Mouse (Mus musculus): ENCODE data around the gene Zbtb16. TPM values are rescaled to one million over a fixed set of nuclear protein-coding genes. Genes with fewer than 3 reads are reported as not detected.

Gene Zbtb16
- polyA plus RNA-seq, 2 experiments from 2014 or later, result not detected

DNA sequence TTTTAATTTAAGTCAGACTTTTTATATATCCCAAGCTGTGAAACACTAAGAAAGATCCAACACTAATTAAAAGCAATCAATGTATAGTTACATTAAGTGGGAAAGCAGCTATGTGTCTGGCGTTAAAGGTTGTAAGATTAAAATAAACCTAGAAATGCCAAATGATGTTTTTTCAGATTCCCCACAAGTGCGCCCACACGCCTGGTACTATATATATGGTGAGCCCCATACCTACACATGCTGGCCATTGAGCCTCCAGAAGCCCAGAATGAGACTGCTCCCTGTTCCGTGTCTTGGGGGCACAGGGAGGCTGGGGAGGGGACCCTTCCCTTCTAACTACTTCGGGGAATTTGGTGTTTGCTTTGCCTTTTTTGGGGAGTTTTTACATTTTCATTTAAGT, 34.7 kb downstream of the Zbtb16 start:
- no peak for ATAC-seq

DNA sequence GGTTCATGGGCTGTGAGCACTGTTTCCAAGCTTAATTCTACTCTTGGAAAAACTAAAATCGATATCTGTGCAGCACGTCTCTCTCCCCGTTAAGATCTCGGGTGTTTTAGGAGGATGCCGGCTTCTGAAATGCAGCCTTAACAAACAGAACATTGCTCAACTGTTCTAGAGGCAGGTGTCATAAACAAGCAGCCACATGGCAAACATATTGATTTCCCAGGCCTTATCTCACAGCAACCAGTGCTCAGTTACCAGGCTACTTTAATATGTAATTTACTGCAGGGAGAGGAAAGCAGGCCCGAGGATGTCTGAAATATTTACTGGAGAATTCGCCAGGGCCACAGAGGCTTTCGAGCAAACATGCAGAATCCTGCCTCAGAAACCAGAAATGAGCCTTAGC, 35.4 kb downstream of the Zbtb16 start:
- no peak for ATAC-seq

DNA sequence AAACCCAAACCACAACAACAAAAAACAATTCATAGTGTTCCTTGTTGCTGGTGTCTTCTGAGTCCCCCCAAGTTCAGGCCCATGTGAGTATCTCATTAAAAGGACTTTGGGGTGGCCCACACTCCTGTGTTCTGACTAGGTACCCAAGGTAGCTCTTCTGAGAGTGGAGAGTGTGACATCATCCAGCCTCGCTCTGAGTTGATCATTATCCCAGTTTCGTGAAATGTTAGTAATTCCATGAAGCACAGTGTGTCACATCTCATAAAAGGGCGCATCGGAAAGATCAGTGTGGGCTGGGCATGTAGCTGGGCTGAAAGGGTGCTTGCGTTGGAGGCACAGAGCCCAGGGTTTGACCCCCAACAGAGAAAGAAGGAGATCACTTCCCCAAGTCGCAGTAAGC, 38.0 kb downstream of the Zbtb16 start:
- no peak for ATAC-seq

DNA sequence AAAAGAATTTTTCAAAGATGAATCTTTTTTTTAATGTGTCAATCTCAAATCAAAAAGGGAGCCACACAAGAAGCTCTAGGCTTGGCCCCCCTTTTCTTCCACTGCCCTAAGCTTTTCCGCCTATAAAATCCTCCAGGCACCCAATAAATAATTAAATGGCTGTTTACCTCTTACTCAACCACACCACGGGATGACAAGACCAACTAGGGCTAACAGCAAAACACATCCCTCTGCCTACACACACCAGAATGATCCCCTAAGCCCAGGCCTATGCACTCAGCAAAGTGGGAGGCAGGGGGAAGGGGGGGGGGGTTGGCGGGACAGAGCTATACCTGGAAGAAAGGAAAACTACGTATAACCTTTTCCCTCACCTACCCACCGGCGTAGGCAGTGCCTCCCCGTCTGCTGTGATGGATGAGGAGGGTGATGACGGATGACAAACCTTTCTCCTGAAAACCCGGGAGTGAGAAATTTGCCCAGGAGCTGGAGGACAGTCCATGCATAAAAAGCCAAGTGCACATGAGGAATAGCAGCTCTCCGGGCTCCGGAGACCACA, 39.7 kb downstream of the Zbtb16 start:
- no peak for ATAC-seq

DNA sequence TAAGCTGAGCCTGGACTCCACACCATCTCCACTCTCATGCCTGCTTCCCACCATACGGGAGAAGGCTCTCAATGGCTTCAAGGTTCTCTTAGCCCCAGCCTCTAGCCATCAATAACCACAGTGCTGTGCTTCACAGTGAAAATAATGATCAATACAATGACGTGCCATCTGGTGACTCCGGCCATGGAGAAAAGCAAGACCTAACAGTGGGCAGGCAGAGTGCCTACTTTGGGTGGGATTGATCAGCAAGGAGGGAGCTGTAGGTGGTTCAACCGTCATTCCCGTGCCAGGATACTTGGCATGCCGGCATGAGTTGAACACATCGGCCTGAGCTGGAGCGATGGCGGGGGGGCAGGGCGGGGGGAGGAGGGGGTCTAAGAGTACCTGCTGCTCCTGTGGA, 40.3 kb downstream of the Zbtb16 start:
- ATAC-seq, result no peak

DNA sequence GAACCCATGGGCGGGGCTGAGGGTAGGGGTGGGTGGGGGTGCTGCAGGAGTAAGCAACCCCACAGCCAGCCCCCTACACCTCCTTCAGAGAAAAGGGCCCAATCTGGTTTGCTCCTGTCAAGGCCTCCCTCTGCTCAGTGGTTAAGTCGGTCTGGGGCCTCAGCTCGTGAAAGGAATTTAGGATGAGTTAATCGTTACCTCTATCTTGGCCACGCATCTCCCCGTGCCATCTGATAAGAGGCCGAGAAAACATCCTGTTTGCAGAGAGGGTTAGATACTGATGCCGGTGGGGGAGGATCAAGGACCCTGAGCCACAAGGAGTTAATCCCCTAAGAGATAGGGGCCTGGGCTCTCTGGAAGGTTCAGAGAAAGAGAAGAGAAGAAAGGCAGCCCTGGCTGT, 40.9 kb downstream of the Zbtb16 start:
- ATAC-seq, result no peak

DNA sequence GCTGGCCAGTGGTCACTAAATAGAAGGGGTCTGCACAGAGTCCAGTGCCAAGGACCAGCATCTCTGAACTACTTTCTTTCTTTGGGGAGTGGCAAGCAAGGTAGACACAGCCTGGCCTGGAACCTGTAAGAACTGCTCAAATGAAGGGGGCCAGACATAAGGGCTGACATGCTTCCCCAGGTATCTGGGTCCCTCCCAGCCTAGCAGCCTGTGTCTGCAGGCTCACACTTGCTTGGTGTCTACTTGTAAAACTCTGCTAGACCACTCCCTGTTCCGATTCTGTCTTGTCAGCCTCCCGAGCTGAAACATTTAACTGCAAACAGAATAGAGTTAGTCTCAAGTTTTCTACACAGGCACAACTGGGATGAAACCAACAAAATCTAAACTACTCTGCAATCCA, 41.6 kb downstream of the Zbtb16 start:
- ATAC-seq, result no peak

DNA sequence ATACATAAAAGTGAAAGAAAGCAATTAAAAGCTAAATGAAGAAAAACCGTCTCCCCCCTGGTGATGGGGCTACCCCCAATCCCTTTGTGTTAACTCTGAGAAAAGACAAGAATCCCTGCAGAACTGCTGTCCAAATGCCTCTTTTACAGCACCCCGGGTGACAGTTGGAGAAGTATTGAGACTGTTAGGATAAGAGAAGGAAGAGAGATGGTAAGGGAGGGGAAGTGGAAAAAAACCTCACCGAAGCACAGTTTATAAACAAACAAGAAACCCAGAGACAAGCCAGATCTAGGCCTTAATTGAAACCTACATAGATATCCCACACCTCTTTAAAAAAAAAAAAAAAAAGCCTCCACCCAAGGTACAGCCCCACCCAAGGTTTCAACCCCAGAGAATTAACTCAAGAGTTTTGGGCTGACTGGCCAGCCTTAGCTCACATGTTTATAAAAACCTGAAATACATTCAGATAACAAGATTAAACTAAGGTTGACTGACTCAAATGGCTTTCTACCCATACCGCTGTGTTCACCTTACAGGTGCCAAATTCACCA, 42.3 kb downstream of the Zbtb16 start:
- ATAC-seq, result no peak

DNA sequence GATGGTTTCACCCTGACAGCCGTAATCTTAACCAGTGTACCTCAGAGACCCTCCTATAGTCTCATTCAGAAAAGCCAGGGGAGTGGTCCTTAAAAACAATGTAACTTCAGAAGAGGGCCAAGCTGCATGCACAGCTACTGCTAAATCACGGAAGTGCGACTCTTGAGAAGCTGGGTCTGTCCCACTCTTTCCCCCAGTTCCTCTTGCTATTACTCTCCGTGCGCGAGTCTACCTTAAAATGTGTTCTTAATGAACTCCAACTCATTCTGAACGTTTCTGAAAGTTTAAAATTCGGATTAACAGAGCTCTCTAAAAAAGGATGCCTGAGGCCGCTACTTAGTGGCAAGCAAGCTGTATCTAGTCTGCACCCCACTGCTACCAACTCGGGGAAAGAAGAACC, 45.4 kb downstream of the Zbtb16 start:
- ATAC-seq, result no peak

DNA sequence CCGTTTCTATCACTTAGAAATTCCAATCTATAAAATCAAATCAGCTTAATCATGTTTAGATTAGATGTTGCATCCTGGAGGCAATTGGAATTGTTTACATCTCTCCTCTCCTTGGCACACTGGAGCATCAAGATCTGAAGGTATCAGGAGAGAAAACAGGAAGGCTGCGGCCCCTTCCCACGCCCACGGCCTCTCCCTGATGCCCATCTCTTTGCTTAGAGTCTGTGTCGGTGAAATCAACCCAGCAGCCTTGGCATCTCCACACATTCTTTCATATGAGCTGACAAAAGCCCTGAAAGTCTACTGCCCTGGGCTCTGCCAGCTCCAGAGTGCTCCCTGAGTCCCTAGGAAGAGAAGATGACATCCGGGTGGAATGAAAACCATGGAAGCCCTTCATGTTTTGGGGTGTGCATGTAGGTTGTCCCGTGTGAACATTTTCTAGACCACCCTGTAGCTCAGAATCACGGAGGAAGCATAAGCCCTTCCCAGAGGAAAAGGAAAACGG, 48.1 kb downstream of the Zbtb16 start:
- ATAC-seq, result no peak

DNA sequence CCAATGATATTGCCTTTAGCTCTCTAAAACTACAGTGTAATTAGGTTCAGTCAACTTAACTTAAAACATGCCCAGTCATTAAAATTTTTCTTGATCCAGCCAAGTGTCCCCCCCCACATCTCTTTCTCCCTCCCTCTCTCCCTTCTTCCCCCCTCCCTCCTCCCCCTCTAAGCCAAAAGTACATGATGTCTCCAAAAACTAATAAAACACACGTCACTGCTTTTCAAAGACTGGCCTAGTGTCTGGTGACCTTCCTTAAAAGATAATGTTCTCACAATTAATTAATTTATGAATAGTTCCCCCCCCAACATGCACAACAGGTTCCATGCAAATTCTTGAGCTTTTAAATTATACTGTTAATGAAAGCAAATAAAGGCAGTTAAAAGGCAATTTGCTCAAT, 48.7 kb downstream of the Zbtb16 start:
- ATAC-seq, result no peak

DNA sequence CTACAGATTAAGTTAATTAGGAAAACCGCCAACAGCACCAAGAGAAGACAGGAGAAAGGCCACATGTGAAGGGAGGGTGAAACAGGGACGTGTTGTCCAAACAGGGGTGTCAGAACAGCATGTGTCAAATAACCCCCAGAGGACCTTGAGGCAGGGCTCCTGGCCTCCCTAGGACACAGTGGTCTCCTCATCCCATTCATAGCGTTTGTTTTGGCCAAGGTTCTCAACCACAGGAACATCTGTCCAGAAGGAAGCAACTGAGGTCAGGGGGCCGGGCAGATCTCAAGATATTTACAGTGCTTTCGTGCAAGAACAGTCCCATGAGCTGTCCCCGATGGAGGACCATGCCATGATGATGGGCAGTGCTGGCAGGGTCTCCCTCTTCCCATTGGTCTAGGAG, 49.2 kb downstream of the Zbtb16 start:
- ATAC-seq, result no peak

DNA sequence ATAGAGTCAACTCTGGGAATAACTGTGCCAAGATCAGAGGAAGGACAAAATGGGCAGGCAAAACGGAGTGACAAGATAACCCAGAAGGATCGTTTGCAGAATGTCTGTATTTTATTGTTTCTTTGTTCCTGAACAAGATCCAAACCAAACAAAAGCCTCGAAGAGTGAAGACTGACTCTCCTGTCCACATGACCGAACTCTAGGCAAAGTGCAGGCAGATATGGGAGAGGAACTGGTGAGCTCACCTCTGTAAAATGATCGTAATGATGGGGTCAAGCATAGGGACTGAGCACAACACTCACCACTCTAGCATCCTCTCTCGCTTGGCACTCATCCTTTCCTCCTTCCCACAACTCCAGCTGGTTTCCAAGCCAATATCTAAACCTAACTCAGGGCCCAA, 51.1 kb downstream of the Zbtb16 start:
- ATAC-seq, result no peak

DNA sequence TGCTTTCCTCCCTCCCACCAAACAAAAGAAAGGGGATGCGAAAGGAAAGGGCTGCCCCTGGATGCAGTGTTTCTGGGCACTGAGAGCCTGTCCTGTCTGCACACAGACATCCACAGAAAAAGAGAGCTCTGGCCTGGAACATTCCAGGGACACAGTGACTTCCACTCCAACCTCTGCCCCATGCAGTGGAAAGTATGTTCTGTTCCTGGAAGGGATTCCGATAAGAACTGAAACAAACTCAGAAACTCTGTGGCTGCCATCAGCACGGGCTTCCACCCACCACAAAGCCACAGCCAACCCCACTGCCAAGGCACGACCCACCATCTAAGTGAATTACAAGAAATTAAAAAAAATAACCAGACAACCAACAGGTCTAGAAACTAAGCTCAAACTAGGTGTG, 52.7 kb downstream of the Zbtb16 start:
- no peak for ATAC-seq

DNA sequence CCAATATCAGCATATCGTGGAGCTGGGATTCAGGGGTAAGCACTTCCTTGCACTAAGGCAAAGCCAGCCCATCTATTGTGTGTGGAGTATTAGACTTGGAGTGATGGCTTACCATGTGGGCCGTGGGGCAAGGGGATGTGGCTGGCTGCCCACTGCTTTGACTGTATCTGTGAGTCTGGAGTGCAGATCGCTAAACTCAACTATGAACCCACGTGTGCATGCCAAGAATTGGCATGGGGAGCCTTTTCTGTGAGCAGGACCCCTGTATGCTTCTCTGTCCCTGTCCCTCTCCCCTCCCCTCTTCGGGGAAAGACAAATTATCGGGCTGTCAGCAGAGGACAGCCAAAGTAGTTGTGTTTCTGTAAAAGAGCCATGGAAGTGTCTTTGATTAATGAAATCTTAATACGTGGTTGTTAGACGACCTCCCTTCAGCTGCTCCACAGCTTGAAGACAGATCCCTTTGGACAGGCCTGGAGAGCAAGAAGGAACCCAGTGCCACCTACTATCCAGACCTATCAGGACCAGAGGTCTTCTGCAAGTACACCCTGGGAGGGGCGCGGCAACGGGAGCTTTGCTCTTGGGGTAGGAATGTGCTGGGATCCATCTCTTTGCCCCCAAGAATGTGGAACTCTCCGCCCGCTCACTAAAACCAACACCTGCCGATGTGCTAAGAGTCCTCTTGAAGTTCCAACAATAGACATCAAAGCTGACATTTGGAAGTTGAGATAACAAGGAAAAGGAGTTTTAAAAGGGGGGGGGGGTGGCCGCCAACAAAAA, 53.5 kb downstream of the Zbtb16 start:
- no peak for ATAC-seq

DNA sequence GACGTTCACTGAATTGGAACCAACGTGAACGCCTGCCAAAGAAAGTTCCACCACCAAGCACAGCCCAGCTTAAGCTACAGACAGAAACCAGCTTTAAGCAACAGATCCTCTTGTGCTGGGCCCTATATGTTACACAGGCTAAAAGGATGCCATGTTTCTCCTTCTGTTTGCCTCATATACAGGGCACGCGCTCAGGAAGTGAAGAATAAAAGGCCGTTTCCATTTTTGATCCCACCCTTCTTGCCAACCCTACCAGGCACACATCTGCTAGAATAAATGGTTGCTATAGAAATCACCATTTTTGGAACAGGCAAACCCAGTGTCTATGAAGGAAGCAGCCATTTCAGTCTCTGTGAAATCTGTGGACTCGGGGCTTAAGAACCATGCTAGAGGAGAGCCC, 59.8 kb downstream of the Zbtb16 start:
- ATAC-seq, result no peak

DNA sequence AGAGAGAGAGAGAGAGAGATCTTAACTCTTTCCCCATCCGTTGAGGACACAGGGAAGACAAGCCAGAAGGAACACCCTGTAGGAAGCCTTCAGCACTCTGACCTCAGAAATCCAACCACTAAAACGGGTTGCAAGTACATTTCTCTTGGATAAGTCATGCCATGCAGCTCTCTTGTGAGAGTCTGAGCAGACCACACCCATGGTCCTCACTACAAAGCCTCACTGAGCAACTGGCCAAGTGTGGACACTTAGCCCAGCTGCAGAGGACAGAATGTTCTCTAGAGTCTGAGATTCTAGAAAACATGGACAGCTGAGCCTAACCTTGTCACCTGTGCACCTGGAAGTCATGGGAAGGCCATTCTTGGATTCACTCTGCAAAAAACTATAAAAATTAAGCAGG, 60.5 kb downstream of the Zbtb16 start:
- no peak for ATAC-seq

DNA sequence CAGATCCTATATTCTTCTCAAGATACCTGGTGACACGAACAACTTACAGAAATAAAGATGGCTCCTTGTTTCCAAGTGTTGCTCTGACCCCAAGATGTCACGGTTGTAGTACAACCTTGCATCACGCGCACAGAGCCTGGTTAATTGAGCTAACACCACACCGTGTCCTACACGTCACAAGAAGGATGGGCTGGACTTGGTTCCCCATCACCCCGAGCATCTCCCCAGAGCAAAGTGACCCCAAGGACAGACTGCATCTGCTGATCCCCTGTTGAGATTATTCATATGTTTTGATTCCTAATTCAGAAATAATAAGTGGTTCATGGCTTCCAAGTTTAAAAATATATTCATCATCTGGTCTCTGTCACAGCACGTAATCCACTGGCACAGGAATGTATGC, 62.3 kb downstream of the Zbtb16 start:
- ATAC-seq, result no peak

DNA sequence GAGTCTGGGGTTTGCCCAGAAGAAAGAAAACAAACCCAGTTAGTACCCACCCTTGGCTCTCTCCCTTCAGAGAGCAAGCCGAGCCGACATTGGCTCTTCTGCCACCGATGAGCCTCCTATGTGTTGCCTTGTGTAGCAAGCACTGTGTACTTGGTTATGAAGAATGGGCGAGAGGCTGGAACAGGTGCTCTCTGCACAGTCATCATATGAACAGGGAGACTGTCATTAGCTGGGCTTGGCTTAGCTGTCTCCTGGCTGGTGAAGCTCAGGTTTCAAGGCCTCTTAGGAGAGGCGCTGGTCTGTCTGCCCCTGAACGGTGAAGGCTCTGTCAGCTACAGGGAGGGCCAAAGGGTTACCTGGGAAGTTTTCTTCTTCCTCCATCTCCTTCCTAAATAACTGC, 62.9 kb downstream of the Zbtb16 start:
- no peak for ATAC-seq

DNA sequence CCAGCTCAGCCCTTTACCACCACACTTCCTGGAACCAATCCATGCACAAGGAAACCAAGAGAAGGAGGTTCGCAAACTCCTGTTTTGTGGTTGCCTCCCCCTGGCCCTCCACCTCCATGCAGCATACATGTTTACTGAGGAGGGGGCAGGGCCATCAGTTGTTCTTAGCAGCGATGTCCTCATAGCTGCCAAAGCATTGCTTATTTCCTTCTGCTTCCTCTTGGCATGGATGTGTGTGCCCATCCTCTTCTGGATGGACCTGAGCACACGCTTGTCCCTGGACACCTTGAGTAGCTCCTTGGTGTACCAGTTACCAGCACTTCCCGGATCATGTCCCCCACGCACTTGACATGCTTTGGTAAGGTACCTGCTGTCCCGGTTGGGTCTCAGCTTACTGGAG, 64.5 kb downstream of the Zbtb16 start:
- ATAC-seq, result no peak

DNA sequence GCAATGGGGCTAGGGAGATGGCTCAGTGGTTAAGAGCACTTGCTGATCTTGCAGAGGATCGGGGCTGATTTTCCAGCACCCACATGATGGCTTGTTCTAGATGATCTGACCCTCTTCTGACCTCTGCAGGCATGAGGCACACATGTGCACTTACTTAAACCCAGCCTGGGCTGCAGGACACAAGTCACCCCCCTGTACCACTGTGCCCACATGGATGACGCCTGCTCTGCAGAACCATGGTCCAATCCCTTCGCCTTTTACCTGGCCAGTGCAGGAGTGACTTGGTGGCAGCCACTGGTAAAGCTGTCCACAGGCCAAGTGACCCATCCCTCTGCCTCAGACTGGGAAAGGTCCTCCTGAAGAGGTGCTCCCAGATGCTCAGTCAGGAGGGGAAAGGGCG, 67.1 kb downstream of the Zbtb16 start:
- no peak for ATAC-seq

DNA sequence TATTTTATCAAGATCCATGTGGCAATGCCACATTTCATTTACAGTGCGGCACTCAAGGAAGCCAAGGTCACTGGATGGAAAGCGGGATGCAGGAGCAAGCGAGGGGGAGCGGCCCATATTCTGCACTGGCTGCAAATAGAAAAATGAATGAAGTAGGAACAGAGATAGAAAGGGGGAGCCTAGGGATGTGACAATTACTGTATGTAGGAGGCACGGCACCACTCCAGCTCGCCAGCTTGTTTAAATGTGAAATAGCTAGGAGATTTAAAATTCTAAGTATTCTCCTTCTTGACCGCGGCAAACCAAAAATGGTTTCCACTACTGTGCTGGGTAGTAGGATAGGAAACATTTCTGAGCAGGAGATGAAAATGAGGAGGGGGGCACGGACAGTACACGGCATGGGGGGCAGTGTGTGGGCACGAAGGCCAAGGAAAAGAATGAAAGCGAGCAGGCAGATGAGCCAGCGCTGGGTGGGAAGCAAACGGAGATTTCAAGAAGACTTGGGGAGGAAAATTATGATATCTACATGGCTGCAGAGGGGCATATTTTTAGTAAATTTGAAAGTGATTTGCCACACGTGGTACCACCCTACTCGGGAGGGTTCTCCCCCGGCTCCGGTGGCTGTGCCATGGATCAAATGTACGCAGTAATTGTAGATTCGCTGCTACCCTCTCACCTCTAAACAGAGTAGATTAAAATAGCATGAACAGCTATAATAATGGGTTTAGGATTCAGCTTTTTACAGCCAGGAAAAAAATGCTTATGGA, 68.2 kb downstream of the Zbtb16 start:
- no peak for ATAC-seq

DNA sequence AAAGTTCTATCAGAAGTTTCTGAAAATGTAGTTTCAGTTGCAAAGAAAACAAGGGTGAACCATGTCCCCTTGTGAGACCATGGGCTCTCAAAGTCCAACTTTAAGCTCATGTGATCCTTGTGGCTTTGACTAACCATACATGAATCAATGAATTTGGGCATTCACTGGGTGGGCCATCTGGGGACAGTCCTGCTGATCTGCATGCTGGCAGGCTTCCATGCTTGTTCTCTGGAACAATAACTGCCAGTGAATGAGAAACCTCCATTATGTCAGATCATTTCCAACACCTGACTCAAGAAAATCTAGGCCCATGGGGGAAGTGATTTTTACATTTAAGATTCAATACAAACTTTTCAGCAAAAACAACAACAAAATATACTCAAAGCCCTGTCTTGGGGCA, 70.1 kb downstream of the Zbtb16 start:
- no peak for ATAC-seq

DNA sequence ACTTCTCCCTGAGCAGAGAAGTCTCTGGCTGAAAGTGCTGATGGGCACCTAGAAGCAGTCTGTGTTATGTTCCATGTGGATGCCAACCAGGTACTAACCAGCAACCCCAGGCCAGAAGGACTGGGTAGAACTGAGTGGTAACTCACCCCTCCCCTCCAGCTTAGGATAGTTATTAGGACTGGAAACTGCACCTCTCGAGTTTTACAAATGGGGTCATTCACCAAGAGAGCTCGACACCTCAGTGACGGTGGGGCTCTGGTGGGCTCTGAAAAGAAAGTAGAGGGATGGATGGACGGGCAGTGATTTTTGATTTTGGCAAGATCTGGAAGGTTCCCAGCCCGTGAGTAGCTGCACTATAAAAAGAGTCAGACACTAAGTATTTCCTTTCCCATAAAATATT, 71.7 kb downstream of the Zbtb16 start:
- ATAC-seq, result no peak

All from CD4-positive, CD25-positive, alpha-beta regulatory T cell, adult 4 months (primary cell).